Mouse (Mus musculus): Measurements from ENCODE around the gene Cd2.

Cd2 gene

GRCm38 (mm10) chr3:101274041-101274770 is 13.5 kb downstream of the Cd2 start:
- DNase-seq (ENCODE audit: low spot score), result no peak

DNA sequence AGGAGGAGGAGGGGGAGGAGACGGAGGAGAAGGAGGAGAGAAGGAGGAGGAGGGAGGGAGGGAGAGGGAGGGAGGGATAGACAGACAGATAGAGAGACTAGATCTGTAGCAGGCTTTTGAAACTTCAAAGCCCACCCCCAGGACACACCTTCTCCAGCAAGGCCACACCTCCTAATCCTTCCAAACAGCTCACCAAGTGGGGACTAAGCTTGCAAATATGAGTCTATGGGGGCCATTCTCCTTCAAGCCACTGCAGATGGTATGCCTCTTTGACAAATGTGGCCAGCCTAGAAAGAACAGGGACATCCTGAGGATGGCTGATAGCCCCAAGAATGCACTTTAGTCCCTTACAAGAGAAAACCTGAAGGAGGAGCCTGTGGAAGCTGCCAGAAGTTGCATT is 15.6 kb downstream of the Cd2 start:
- DNase-seq (ENCODE audit: low spot score), result no peak

DNA sequence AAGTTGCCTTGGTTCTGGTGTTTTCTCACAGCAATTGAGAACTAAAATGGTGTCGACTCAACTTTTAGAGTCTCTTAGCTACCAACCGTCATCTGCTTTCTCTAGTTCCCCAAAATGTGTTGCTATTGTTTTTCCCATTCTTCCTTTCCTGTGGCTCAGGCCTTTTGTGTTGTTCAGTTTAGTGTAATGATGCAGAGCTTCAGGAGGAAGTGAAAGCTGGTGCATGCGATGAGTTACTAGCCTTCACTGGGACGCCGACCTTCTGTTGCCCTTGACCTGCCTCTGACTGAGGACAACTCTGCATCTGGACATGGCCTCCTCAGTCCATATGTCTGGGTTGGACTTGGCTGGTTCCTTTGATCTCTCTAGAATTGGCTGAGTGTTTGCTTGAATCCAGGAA is 16.9 kb downstream of the Cd2 start:
- DNase-seq (ENCODE audit: low spot score), result no peak

GRCm38 (mm10) chr3:101268361-101268760 is 19.4 kb downstream of the Cd2 start:
- no peak for DNase-seq (ENCODE audit: low spot score)

GRCm38 (mm10) chr3:101265561-101266091 is 22.1 kb downstream of the Cd2 start:
- DNase-seq (ENCODE audit: low spot score), result no peak

DNA sequence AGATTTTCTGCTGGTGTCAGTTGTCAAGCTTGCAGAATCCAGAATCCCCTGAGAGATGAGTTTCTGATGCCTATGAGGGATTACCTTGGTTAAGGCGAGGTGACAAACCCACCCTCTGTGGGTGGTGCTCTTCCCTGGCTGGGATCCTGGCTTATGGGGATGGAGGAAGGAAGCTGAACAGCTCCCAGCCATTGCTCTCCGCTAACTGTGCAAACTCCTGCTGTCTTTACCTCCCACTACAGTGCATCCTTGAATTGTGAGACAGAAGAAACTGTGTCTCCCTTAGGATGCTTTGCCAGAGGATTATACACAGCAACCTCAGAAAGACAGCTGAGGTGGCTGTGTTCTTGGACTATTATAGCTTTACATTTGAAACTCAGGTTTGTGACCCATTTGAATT is 28.8 kb downstream of the Cd2 start:
- DNase-seq (ENCODE audit: low spot score), result no peak

DNA sequence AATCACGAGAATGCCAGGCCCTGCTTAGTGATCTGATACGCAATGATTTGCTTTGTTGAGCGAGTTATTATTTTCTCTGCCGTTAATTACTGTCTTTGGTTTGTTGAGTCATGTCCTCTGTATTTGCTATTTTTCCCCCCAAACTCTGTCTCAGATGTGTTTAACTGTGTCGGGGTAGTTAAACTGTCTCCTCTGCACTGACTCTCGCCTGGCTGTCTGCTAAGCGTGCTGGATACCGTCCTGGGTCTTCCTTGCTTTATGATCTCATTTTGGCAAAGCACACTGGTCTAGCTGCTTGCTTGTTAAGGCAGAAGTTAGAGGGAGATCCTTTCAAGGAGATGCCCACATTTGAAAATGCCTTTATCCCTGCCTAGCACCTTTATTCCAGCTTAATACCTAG is 31.6 kb downstream of the Cd2 start:
- no peak for DNase-seq (ENCODE audit: low spot score)

DNA sequence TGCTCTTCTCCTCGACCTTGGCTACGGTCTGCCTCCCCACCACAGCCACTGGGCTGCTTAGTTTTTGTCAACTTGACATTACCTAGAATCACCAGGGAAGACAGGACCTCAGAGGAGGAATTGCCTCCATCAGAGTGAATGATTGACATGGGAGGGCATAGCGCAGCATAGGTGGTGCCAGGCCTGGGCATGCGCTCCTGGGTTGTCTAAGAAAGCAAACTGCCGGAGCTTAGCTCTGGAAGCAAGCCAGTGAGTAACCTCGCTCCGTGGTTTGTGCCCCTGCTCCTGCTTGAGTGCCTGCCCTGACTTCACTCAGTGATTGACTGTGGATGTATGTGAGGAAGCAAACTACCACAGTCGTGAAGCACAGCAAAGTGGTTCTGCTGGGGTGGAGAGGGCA is 35.6 kb downstream of the Cd2 start:
- no peak for DNase-seq (ENCODE audit: low spot score)

- DNase-seq (ENCODE audit: low spot score), result no peak
Observed at GRCm38 (mm10) chr3:101249846-101250245, 37.9 kb downstream of the Cd2 start.

GRCm38 (mm10) chr3:101245212-101245611 is 42.5 kb downstream of the Cd2 start:
- no peak for DNase-seq (ENCODE audit: low spot score)

- no peak for DNase-seq (ENCODE audit: low spot score)
Observed at GRCm38 (mm10) chr3:101243002-101243401, 44.7 kb downstream of the Cd2 start.

GRCm38 (mm10) chr3:101241866-101242265 is 45.9 kb downstream of the Cd2 start:
- DNase-seq (ENCODE audit: low spot score), result no peak

GRCm38 (mm10) chr3:101240859-101241258 is 46.9 kb downstream of the Cd2 start:
- no peak for DNase-seq (ENCODE audit: low spot score)

GRCm38 (mm10) chr3:101239236-101239635 is 48.5 kb downstream of the Cd2 start:
- DNase-seq (ENCODE audit: low spot score), result no peak

- no peak for DNase-seq (ENCODE audit: low spot score)
Observed at GRCm38 (mm10) chr3:101238695-101239094, 49.0 kb downstream of the Cd2 start.

DNA sequence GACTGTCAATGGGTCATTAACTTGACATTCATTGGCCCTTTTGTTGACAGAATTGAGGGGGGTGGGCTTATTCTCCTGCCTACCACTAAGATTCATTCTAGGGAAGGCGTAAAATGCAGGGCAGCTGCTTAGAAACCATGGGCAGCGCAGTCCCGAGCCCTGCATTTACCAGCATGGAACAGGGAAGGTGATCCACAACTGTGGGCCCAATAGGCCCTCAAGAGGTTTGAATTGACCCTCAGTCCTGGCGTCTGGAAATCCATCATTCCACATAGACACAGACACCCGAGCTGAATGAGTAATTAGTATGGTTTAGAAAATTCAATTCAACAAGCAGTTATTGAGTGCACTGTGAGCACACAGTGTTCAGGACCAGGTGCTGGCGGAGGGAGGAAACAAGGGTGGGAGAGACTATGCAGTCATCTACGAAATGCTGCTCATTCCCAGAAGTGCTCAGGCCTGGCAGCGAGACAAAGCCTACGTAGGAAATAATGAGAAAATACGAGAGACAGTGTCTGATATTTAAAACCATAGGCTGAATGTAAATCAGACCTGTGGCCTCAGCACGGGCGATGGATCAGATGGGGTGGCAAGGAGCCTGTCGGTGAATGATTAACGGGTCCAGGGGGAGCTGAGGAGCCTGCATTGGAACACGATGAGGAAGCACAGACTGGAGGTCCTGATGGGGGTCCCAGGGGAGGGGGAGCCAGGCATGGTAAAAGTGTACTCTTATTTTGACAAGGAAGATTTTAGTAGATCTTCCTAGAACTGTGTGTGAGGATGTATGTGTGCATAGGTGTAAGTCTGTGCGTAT is 50.5 kb downstream of the Cd2 start:
- DNase-seq (ENCODE audit: low spot score), result no peak

DNA sequence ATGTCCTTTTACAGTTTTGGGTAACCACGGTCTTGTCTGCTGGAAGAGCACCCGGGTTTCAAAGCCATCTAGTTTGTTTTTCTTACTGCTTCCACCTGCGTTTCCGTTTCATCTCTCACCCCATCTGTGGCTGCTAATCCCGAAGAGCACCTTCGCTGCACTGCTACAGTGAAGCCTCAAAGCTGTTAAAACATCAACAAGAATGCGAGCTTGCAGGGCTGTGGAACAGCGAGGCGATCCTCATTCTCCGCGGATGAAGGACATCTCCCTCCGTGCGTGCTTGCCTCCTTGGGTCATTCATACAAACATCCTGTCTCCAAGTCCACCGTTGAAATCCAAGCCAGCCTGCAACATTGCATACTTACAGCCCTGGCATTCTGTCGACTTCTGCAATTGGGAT is 51.5 kb downstream of the Cd2 start:
- DNase-seq (ENCODE audit: low spot score), result no peak

DNA sequence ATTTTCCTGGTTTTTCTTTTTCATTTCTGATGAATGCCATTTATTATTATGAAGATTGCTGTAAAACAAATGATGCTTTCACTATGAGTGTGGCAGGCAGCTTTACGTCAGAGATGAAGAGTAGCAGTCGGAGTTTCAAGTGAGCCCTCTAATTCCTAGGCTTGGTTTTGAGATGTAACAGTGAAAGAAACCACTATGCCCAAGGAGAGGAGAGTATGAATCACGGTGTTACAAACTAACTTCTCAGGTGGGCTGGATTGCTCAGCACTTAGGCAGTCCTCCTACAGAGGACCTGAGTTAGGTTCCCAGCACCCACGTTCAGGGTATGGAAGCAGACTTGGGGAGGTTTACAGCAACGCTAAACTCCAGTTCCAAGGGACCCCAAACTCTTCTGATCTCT is 52.4 kb downstream of the Cd2 start:
- no peak for DNase-seq (ENCODE audit: low spot score)

- no peak for DNase-seq (ENCODE audit: low spot score)
Observed at GRCm38 (mm10) chr3:101233424-101233823, 54.3 kb downstream of the Cd2 start.

DNA sequence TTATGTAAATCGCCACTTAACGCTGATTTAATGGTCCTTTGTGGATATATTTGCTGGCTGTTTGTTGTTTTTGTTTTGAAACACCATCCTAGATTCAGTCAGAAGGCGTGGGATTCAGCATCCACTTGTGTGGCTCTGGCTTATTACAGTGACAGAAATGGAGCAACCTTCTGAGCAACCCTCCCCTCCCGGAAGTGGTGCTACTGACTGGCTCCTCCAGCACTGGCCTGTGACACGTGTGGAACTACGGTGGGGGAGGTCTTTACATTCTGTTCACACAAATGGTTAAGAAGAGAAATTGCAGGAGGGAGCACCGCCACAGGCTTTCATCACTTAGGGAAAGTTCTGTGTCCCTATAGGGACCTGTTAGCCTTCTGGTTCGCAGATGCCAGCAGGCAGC is 55.2 kb downstream of the Cd2 start:
- no peak for DNase-seq (ENCODE audit: low spot score)

GRCm38 (mm10) chr3:101230201-101230600 is 57.5 kb downstream of the Cd2 start:
- DNase-seq (ENCODE audit: low spot score), result no peak

DNA sequence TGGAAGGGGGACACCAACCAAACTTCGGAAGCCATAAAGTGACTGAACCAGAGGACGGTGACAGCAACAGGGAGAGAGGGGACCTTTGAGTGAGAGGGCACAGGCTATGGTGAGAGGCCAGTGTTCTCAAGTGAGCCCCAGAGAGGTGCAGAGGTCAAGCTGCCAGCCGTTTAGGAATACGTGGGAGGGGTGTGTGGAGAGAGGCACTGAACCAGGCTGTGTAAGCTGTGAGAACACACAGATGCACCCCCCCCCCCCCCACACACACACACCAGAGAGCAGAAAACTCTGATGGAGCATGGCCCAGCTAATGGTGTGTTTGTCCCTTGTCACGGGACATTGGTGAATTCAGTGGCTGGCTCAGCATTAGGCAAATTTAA is 58.2 kb downstream of the Cd2 start:
- no peak for DNase-seq (ENCODE audit: low spot score)

GRCm38 (mm10) chr3:101228868-101229550 is 58.7 kb downstream of the Cd2 start:
- no peak for DNase-seq (ENCODE audit: low spot score)

Measured in urinary bladder, postnatal 10 days (tissue).